Mouse (Mus musculus): ENCODE data around the gene Pik3r2.

The Pik3r2 gene

DNA sequence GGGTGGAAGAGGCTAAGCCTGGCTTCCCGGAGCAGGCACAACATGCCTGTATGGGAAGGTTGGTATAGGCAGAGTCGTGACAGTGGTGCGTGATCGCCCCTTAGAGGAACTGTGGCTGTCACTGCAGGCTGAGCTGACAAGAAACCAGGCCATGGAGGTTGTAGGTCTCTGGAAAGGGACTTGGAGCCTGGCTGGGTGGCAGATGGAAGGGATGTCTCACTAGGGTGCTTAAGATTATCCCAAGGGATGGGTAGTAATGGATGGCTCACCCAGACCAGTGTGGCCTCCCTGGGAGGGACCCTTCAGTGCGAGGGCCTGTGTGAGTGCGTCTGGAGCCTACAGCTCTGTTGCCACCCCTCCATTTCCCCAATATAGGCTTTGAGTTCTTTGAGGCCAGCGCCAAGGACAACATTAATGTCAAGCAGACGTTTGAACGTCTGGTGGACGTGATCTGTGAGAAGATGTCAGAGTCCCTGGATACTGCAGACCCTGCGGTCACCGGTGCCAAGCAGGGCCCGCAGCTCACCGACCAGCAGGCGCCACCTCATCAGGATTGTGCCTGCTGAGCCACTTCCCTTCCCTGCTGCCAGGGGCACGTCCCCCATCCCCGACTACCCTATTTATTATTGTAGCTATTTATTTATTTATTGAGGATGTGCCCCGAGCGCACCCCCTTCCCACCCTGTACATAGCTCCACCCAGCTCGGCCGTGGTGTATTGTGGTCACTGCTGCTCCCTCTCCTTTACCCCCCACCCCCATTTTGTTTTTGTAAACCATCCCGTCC lies 18.8 kb downstream of the Pik3r2 start:
- DNase-seq (ENCODE audit: low spot score in 2 of 2) = no peak

DNA sequence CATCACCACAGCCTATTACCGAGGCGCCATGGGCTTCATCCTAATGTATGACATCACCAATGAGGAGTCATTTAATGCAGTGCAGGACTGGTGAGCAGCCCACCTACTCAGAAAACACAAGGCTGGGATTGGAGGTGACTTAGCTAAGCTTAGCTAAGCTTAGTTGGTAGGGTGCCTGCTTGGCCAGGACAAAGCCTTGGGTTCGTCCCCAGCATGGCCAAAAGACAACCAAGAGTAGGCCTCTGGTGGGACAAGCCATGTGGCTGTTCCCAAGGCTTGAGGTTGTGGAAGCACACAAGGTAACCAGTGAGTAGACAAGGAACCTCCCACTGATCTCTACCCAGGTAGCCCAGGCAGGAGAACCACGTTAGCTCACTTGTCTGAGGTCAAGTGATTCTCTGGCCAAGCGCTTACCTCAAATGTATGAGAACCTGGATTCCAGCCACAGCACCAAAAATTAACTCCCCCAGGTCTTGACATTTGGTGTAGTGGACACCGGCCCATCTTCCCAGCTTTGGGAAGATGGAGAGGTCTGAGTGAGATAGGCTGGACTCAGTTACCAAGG lies 20.0 kb downstream of the Pik3r2 start:
- no peak for DNase-seq (ENCODE audit: low spot score in 2 of 2)

DNA sequence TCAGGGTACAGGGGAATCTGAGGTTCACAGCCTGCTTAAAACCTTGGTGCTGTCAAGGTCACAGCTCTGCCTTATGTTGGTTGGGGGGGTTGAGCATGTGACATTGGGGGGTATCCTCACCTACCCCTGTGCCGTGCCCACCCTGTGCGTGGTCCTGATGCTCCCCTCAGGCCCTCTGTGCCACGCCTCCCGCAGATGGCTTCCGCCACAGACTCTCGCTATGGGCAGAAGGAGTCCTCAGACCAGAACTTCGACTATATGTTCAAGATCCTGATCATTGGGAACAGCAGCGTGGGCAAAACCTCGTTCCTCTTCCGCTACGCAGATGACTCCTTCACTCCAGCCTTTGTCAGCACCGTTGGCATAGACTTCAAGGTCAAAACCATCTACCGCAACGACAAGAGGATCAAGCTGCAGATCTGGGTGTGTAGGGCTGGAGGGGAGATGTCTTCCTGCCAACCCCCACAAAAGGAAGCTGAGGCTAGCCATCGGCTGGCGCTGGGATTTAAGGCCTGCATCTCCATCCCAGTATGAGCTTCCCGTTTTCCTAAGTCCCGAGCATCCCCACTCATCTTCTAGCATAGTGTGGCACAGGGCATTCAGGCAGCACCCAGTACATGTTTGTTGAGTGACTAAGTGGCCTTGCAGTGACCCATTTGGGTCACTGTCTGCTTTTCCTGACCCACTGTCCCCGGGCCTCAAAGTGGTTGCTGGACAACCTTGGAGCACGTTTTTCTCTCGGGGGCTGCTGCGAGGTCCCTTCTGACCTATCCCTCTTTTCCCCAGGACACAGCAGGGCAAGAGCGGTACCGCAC lies 20.6 kb downstream of the Pik3r2 start:
- no peak for DNase-seq (ENCODE audit: low spot score in 2 of 2)

DNA sequence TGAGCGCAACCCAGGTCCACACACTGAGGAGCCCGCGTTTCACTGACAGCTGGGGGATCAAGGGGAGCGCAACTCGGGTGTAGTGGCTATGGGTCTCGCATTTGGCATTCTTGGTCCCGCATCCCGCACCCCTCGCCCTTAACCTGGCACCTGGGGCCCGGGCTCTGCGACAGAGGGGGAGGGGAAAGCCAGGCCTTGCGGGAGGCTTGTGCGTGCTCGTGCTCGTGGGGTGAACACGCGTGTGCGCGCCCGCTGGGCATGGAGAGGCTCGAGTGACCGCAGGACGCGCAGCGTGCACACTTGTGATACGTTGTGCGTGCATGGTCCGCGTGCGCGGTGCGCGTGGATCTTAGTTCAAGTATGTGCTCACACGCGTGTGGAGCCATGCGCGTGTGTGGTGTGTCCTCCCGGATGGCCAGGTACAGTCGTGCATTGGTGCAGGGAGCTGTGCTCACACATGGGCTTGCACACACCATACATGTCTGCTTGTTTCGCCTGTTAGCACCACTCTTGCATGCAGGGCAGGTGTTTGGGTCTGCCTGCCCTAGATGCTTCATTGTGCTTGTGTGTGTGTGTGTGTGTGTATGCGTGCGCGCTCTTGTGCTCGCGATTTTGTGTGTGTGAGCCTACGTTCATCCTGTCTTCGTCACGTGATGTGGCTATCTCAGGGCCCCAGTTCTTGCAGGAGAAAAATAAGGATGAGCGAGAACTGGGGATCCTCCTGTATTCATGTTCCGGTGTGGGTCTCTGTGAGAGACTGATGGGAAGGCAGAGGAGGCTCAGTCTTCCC lies 21.4 kb downstream of the Pik3r2 start:
- peak in 1 of 2 experiments; percentile 82 for DNase-seq (ENCODE audit: low spot score in 2 of 2)

DNA sequence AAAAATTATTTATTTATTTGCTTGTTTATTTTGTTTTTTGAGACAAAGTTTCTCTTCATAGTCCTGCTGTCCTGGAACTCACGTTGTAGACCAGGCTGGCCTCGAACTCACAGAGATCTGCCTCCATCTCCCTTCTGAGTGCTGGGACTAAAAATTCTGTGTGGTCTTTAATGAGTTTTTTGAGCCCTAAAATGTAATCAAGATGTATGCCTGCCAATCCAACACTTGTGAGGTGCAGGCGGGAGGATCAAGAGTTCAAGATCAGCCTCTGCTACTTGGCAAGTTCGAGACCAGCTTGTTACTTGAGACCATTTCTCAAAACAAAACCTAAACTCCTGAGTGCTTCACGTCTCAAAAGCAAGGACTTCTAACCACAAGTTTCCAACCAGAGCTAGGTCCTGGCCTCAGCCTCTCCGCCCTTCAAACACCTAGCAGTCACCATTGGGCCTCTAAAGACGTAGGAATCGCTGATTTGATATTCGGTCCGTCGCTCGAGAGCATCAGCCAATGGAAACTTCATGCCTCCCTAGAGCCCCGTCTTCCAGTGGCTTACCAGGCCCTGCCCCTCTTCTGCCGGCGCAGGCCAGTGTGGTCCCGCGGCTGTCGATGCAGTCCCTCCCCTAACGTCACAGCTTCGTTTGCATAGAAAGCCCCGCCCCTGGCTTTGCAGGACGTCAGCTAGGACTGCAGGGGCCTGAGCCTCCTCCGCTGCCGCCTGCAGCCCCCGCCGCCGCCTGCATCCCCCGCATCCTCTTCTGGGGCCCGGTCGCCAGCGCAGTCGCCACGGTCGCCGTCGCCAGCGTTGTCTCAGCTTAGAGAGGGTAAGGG lies 22.3 kb downstream of the Pik3r2 start, which contains the start of gene Rab3a:
TSS of gene Rab3a (plus strand) at position 637 of the 828 bp plus-strand sequence.
- peak; percentile 96 for DNase-seq (ENCODE audit: low spot score in 2 of 2)

DNA sequence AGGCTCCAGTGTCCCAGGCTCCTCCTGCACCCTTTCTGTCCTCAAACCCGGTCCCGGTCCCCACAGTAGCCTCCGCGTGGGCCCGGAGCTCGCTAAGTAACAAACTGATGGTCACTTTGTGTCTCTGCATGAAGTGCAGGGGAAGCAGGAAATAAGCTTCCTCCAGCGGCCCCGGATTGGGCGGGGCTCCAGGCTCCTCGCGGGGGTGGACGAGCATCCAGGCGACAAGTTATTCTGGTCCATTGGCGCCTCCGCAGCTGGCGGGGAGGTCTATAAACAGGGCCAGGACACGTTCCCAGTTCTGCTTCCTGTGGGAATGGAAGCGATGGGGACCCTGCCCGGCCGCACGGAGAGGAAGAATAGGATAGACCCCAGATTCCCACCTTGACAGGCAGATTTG lies 23.4 kb downstream of the Pik3r2 start:
- peak; percentile 76 to 84 for DNase-seq (ENCODE audit: low spot score in 2 of 2)

DNA sequence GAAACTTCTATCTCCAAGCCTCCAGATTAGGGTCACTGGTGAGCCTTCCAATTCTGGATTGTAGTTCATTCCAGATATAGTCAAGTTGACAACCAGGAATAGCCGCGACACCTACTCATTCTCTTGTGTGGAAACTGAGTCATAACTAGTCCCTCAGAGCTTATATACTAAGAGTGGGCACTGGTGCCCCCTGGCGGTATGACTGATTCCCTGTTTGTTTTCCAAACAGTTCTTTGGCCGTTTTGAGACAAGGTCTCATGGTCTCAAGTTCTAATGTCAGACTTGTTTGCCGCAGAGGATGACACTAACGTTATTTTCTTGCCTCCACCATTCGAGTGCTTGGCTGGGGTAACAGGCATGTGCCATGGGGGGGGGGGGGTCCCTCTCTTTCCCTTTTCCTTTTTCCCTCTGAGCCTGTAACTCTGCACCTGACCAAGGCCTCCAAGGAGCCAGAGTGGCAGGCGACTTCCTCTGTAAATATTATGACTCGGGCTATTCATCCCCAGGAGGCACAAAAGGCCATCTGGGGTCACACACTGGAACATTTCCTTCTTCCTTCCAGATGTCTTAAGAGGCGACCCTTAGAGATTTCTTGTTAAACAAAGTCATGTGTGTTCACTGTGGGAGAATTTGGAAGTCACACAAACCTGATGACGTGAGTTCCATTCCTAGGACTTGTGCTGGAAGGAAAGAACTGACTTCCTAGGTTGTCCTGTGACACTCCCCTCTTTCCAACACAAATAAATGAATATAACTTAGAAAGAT lies 24.3 kb downstream of the Pik3r2 start:
- peak; percentile 76 to 90 for DNase-seq (ENCODE audit: low spot score in 2 of 2)

DNA sequence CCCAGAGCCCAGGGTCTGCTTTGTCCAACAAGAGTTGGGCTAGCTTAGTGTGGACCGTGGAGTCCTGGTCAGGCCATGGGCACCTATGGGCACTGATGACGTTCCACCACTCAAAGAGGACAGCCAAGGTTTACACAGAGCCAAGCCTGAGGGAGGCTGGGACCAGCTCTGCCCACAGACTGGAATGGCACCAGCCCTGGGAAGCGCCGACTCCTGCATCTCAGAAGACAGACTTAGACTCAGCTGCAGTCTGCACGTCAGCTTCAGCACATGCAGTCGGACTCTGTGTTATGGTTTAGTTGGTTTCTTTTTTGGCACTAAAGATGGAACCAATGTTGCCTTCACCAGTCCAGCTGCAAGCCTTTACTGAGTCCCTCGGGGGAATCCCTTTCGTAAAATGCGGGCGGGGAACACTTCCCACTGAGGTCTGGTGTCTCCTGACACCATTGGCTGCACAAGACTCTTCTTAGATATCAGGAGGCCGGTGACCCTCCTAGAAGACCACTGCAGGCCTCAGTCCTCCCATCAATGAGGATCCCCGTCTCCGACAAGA lies 26.3 kb downstream of the Pik3r2 start:
- DNase-seq (ENCODE audit: low spot score in 2 of 2) = no peak

DNA sequence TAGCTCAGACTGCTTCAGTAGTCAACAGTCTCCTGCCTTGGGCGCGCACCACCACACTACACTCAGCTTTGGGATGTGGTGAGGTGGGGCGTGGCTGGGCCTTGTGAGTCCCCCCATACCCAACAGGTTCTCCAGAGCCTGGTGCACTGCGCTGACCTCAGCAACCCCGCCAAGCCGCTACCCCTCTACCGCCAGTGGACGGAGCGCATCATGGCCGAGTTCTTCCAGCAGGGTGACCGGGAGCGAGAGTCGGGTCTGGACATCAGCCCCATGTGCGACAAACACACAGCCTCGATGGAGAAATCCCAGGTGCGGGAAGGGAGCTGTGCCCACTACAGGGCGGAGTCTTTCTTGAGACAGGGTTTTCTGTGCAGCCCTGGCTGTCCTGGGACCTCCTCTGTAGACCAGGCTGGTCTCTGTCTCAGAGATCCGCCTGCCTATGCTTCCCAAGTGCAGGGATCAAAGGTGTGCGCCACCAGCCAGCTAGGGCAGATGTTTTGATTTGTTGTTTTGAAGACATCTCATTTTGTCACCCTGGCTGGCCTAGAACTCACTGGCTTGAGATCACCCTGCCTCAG lies 27.3 kb downstream of the Pik3r2 start:
- DNase-seq (ENCODE audit: low spot score in 2 of 2) = no peak

DNA sequence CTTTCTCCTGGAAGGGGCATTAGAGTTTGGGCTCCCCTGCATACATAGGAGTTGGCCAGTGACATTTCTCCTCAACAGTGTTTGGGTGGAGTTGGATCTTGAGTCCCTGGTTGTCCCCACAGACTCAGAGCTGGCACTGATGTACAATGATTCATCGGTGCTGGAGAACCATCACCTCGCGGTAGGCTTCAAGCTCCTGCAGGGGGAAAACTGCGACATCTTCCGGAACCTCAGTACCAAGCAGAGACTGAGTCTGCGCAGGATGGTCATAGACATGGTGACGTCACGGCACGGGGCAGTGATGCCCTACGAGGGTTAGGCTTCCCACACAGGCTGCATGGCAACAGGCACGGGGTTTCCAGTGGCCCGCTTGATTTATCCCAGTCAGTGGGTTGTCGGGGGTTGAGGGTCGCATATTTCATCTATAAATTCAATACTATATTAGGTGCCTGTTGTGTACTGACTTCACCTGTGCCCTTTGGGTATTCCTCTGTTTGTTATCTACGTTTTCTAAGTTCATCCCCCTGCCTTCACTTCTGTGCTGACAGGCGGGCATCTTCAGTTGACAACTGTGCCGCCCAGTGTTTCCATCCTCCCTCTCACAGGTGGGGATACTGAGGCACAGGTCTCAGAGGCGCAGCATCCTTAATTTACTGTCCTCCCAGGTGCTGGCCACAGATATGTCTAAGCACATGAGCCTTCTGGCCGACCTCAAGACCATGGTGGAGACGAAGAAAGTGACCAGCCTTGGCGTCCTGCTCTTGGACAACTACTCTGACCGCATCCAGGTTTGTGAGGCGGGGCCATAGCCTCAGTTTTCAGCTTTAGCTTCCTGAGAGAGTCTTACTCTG lies 28.0 kb downstream of the Pik3r2 start:
- DNase-seq (ENCODE audit: low spot score in 2 of 2) = no peak

DNA sequence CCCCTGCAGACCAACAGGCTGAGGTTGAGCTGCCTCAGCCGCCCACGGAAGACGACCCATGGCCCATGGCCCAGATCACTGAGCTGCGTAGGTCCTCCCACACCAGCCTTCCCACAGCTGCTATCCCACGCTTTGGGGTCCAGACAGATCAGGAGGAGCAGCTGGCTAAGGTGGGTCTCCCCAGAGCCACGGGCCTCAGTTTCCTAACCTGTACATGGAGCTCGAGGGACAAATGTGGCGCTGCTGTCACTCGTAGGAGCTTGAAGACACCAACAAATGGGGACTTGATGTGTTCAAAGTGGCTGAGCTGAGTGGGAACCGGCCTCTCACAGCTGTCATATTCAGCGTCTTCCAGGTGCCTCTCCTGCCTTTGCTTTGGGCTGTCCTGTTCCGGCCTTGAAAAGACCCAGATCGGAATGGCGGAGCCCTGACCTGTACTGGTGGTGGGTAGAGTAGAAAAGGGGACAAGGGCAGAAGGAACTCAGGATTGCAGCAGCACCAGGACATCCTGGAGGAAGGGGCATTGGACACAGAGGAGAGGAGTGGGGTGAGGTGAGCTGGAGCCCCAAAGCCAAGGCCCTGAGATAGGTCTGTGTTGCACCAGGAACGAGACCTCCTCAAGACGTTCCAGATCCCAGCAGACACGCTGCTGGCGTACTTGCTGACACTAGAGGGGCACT lies 29.2 kb downstream of the Pik3r2 start:
- no peak for DNase-seq (ENCODE audit: low spot score in 2 of 2)

DNA sequence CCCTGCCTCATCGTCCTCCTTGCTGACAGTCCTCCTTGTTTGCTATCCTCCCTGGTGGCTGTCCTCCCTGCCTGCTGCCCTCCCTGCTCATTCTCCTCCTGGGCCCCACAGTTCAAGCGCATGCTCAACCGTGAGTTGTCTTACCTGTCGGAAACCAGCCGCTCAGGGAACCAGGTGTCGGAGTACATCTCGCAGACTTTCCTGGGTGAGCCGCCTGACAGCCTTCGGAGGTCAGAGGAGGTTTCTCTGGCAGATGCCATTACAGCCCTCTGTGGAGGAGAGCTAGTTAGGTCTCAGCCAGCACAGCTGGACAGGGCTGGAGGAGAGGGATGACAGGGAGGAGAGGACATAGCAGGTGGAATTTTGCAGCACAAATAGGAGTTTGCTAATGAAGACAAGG lies 29.8 kb downstream of the Pik3r2 start:
- DNase-seq (ENCODE audit: low spot score in 2 of 2) = no peak

DNA sequence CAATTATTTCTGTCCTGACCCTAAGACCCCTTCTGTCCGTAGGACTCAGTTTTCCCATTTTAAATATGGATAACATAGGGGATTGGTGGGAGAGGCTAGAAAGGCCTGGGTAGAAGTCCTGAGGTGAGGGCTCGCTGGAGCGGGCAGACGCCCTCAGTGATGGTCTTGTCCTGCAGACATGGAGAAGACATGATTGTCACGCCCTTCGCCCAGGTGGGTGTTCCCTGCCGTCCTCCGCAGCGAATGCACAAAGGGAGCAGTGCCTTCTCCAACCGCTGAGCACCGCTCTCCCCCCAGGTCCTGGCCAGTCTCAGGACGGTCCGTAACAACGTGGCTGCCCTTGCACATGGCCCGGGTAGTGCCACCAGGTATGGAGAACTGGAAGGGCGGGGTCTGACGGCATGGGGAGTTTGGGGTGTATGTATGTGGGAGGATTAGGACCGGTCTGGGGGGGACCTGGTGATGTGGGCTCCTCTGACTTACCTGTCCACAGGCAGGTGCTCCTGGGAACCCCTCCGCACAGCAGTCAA lies 30.8 kb downstream of the Pik3r2 start:
- DNase-seq (ENCODE audit: low spot score in 2 of 2) = no peak

DNA sequence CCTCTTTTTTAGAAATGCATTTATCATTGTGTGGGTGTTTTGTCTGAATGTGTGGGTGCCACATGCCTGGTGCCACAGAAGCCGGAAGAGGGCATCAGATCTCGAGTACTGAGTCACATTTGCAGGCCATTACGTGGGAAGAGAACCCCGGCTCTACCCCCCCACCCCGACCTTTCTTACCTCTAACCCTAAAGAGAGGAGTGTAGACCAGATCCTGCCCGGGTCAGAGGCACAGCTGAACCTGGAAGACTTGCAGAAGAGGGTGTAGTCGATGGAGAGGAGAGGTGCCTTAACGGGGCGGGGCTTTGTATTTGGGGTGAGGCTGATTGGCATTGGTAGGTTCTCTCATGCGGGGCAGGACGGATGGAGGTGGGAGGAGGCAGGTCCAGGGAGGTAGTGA lies 31.7 kb downstream of the Pik3r2 start:
- no peak for DNase-seq (ENCODE audit: low spot score in 2 of 2)

DNA sequence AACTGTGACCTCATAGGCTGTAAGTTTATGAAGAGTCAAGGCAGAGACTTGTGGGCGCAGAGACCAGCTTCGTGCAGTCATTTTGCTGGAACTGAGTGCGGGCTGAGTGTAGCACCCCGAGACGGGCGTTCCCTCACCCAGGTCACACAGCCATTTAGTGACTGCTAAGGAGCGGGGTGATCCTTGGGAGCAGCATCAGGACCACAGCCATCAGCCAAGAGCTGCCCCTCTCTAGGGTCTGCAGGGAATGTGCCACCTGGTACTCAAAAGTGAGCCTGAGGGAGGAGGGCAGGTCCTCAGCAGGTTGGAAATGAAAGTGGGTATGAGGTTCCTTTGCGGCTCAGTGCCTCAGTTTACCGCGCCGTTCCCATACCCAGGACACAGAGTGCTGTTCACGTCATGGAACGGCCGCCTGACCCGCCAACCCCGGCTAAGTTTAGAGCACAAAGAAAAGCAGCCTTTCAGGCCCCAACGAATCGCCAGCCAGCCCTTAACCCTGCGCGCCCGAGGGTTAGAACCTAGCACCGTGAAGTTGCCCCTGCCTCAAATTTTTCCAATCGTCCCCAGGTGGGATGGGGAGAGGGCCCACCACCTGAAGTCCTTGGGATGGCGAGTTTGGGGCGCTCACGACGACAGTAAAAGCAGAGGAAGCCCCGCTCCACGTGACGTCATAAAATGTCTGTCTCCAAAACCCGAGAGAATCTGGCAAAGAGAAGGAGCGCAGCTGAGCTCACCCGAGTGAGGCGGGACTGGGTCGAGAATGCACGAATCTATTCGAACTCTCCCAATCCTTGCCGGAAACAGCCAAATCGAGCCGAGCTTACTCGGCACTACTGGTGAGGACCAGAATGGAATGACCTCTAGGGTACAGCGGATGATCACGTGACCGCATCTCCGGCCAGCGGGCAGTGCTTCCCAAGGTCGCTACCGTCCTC lies 32.6 kb downstream of the Pik3r2 start:
- no peak for DNase-seq (ENCODE audit: low spot score in 2 of 2)

DNA sequence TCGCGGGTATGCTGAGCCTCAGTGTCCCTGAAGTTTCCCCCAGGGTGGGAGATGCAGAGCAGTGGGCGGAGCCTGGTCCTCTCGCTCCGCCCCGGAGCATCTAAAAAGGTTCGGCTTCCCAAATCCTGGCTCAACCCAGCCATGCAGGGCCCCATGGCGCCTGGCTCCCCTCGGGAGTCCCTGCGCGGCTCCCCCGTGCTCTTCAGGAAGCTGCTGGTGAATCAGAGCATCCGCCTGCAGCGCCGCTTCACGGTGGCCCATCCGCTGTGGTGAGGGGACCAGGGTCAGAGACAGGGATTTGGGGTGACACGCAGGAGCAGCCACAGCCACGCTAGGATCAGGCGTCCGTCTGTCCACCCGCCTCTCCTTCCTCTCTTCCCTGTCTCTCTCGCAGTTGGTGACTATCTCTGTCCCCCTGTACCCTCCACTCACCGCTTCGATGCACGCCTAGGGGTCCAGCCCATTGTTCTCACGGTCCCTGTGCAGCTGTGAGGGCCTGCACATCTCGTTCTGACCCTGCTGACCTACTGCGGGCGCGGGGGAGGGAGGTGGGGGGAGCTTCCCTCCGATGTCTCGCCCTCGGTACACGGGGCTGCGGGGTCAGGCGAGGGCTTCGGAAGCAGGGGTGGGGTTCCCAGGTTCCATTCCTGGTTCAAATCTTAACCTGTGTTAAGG lies 33.4 kb downstream of the Pik3r2 start:
- no peak for DNase-seq (ENCODE audit: low spot score in 2 of 2)
